Mouse (Mus musculus) right cerebral cortex, postnatal 4 days (tissue): ENCODE results near the gene Pus10.
"Not testable (repeated sequence)": the region's sequence is repeated elsewhere in the genome, so short reads cannot be mapped to it uniquely, and the experiment has no call there.

Experiments
- DNase-seq: peaks from one replicate; pipeline ENCODE4 v3.0.0-alpha.2; 2022

Gene Pus10

DNA sequence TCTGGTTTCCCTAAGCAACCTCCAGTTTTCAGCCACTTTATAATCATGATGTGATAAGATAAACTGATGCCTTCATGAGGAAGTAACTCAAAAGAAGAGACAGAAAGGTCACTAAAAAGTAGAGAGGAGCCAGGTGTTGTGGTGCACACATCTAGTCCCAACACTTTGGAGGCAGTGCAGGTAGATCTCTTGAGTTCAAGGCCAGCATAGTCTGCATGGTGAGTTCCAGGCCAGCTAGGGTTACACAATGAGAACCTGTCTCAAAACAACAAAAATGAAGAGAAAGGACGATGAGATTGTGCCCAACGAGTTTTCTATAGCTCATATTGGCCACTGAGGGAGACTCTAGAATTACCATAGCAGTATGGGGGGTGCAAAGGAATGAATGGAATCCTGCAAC, 33.1 kb downstream of the Pus10 start:
- no peak for DNase-seq

DNA sequence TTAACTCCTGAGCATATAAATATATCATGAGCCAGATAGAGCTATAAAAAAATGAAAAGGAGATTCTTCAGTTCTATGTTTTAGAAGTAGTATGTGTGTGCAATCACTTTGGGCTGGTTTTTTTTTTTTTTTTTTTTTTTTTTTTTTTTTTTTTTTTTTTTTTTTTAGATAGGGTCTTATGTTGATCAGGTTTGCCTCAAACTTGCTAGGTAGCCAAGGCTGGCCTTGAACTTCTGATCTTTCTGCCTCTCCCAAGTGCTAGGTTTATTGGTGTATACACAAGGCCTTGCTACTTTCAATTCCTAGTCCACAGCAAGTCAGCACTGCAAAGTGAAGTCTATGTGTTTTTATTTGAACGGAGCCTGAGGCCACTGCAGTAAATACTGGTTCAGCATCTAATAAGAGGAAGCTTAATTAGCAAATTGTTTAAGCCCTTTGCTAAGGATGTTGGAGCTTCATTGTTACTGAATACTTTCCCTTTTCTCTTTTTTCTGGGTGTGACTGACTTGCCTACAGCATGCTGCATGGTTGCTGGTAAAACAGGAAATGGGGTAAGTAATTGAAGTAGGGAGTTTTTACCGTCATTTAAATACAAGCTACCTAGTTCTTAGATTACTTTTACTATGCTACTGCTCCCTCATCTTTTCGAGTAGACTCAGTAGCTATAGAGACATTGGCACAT, 34.1 kb downstream of the Pus10 start:
- no peak for DNase-seq

DNA sequence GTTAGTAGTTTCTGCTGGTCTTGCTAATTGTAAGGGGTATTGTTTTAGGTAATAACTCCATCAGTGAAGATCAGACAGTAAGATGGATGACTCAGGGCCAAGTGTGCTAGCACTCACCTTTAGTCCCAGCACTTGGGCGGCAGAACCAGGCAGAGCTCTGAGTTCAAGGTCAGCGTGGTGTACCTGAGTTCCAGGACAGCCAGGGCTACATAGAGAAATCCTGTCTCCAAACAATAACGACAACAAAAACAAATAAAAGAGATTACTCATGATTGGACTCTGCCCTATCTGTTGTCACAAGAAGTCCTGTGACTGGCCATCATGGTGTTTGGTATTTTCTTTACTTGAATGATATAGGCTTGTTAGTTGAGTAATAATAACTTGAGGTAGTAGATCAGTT, 36.4 kb downstream of the Pus10 start:
- DNase-seq: no peak

DNA sequence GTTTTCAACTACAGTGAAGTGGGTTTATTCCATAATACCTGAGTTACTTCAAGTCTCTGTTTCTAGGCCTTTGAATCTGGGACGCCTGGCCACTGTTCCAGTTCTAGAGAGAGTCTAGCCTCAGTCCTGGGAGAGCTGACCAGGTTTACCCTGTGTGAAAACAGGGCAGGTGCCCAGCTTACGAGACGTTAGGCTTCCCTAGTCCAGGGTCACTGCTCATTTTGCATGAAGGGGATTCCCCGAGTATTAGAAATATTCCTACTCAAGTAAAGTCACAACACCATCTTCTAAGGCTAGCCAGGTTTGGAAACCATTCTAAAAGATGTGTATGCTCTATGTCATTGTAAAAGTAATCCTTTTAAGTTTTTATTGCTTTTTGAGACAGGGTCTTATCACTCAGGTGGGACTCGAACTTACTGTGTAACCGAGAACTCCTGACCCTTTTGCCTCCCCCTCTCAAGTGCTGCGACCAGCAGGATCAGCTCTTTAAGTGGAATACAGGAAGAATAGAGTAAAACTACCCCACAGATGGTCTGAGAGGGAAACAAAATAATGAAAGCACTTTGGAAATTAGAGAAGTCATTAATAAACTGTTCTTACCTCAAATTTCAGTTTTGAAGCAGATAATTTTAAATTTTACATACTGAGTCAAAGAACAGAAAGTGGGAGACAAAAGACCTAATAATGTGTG, 39.3 kb downstream of the Pus10 start:
- DNase-seq: no peak

DNA sequence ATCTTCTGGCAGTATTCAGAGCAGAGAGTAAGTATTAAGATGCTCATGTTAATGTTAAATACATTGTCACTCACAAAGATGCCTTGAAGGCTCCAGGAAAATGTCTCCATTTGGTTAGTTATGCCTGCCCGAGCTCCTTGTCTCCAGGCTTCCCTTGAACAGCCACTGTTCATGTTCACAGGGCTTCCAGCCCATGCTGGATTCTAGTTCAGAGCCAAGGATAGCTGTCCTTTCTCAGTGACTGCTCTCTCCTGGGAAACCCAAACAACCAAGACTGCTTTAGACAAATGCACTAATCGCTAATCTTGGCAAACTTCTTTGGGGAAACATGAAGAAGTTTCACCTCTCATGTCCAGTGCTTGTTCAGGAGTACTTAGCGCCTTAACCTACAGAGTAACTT, 46.8 kb downstream of the Pus10 start:
- DNase-seq: no peak

DNA sequence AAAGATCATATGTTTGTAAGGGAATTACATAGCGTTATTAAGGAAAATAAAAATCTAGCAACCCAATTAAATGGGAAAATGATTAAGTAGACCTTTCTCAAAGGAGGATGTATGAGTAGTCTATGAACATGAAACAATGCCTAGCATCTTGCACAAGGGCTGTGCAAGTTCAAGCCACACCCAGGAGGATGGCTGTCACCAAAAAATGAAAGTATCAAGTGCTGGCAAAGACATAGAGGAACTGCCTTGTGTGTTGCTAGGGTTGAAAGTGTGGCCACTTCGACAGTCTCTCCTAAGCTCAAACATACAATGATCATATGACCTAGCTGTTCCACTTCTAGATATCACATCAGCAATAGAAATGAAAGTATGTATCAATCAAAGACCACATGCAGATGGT, 53.4 kb downstream of the Pus10 start:
- DNase-seq: no peak

DNA sequence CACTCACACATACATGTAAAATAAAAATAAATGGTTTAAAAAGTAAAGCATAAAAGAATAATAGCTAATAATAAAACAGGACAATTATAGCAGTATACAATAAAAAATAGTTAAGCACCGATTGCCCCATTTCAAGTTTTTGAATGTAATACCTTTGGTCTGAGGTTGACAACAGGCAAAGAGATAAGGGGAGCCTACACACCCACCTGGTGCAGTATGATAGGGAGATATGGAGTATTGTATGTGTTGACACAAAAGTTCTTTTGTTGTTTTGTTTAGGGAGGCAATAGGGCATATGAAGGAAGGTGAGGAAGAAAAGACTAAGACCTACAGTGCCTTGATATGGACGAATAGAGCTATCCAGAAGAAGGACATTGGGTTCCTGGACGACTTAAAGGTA, 54.4 kb downstream of the Pus10 start:
- DNase-seq: no peak

DNA sequence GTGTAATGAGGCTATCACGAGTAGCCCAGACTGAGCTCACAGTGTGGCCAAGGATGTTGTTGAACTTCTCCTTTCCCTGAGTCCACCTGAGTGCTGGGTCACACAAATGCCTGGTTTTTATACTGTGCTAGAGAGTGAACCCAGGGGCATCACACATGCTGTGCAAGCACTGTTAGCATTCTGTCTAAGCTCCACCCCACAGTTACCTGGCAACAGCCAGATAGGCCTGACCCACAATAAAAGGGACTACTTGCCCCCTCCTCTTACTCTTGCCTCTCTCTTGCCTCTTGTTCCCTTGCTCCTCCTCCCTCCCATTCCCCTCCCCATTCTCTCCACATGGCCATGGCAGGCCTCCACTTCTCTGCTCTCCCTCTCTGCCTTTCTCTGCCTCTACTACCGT, 56.9 kb downstream of the Pus10 start:
- DNase-seq: no peak

DNA sequence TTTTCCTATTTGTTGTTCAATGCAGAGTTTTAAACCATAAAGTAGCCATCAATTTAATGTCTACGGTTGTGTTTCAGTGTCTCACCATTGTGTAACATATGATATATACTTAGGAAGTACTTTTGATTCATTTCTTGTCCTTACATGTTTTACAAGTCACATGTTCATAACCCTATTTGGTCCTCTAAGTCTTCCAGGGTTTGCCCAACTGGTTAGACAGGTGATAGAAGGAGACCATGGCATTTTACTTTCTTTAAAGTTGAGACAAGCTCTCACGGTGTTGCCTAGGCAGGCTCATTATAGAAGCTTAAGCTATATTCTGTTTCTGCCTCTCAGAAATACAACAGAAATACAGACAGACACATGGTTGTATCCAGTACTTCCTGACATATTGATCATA, 60.4 kb downstream of the Pus10 start:
- no peak for DNase-seq

DNA sequence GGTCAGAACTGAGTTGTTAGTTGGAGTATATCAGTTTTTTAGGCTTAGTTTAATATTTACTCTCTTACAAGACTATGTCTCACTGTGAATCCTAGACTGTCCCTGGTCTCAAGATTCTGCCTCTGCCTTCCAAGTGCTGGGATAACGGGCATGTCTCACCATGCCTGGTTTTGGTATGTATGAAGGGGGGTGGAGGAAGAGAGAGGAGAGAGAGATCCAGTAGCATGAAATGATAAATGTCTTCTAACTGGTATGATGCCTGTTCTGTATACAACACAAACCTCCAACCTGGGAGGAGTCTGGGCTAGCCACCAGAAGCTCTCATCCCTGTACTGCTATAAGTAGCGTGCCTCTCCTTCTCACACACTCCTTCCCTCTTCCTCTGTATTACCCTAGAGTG, 61.0 kb downstream of the Pus10 start:
- no peak for DNase-seq

DNA sequence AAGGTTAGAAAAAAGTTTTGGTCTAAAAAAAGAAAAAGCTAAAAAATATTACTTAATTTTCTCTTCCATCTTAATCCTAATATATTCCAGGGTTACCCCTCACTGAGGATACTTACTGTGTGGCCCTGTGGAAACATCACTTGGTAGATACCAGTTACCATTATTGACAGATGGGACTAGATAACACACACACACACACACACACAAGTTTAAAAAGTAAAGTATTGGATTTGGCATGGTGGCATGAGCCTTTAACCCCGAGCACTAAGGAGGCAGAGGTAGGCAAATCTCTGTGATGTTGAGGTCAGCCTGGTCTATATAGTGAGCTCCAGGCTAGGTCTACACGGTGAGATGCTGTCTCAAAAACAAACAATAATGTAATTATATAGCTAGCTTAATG, 62.7 kb downstream of the Pus10 start:
- no peak for DNase-seq

DNA sequence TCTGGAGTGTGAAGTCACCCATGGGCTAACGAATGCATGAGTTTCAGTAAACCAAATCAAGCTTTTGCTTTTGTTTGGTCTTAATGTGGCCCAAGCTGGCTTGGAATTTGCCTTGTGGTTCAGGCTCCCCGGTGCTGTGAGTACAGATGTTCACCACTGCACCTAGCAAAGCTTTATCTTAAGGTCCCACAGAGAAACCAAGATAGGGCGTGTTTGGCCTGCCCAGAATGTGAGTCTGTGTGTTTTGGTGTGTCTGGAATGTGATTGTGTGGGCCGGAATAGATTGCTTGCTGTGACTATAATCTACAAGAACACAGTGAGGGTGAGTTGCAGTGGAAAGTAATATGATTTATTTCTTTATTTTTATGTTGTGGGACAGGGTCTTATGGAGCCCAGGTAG, 64.6 kb downstream of the Pus10 start:
- DNase-seq: no peak

DNA sequence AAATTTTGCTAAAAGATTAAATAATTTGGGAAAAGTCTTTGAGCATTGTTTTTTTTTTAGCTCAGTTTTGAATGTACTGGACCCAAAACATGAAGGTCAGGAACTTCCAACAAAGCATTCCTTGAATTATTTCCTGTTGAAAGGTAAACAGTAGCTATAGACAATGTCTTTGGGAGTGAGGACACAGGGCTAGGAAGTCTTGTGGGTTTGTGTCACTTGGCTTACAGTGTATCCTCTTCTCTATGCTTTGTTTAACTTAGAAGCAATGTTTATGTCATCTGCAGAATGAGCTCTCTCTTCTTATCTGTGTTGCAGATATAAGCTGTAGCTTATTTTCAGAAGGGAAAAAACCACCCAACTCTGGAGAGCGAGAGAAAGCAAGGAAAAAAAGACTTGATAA, 67.4 kb downstream of the Pus10 start:
- no peak for DNase-seq

DNA sequence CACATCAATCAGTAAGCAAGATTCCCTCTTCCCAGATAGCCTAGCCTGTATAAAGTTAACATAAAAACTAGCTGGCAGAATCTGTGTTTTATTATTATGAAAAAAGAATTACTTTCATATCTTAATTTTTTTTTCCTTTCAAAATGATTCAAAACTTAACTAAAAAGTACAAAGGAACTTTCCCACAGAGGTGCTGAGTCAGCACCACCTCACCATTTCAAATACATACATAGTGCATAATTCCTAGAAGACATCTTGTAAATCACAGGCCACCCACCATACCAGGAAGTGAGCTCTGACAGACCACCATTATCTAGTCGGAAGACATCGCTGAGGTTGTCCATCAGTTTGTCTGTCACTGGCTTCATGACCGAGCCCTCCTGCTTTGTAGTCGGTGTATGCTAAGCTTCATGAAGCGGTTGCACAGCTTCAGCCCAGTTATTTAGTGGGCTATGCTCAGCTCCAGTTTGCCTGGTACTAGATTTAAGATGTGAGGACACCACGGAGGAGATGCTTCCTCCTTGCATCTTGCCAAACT, 69.3 kb downstream of the Pus10 start:
- DNase-seq: no peak

DNA sequence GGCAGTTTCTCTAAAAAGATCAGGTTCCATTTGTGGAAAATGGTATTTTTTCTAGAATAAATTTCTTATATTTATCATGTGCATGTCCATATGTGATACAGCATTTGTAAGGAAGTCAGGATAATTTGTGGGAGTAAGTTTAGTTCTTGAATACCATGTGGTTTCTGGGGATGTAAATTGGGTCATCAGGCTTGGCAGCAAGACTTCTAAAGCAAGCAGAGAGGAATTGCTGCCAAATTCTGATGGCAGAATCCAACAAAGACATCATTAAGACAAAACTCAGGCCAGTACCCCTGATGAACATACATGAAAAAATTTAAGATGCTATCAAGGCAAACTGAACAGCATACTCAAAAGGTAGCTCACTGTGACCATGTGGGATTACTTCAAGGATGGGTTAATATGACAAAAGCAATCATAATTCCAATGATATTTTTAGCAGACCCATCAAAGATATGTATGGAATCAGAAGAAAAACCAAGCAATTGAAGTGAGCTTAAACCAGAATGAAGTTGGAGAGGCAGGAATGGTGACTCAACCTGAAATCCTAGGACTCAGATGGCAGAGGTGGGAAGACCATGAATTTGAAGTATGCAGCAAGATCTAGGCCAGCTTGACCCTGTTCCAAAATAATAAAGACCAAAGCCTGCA, 70.5 kb downstream of the Pus10 start:
- no peak for DNase-seq

DNA sequence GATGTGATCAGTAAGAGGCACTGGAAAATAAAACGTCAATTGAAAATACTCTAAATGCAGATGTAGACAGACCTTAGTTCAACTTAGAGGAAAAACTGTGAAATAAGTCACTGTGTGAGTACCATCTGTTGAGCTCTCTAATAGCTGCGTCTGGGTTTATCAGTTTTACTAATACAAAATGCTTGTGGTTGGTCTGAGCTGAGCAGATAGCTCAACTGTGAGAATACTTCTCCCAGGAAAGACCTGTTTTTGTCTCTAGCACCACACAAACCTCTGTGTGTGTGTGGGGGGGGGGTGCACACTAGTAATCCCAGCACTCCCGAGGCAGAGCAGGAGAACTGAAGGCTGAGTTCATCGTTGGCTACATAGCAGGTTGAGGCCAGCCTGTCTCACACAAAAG, 75.4 kb downstream of the Pus10 start:
- no peak for DNase-seq

DNA sequence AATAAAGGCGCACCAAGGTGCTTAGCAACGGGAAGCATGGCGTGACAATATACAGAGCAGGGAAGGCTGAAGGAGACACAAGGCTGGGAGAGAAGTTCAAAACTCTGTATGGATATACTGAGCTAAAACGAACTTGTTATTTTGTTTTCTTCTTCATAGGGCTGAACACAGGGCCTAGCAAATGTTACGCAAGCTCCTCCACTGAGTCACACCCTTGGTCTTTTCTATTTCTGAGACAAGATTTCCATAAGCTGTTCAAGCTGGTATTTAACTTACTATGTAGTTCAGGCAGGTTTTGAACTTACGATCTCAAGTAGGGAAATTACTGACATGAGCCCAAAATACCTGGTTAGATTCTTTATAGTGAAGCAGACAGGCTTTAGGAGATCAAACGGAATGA, 75.9 kb downstream of the Pus10 start:
- DNase-seq: no peak

DNA sequence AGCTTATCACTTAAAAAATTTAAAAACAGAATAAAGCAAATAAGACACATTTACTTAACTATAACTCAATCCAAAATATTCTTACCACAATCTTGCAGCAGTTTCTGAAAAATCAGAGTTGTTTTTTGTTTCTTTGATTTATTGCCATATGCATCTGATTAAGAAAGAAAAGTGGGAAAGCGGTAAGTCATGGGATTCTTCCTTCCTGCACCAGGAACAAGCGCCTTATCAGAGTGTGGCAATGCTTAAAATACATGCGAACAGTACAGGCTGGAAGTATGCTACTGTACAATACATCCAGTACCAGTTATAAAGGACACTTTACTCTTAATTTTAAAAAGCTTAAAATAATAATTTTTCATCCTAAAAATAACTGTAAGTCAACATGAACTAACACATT, 78.9 kb downstream of the Pus10 start:
- DNase-seq: no peak

DNA sequence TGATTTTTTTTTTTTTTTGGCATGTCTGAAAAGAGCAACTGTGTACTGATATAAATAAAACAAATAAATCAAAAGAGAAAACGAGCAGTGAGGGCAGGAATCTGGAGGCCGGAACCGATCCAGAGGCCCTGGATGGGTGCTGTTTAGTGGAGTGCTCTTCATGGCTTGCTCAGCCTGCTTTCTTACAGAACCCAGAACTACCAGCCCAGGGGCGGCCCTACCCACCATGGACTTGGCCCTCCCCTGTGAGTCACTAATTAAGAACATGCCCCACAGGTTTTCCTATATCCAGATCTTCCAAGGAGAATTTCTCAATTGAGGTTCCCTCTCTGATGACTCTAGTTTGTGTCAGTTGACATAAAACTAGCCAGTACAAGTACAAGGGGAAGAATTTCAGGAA, 80.6 kb downstream of the Pus10 start:
- DNase-seq: no peak

DNA sequence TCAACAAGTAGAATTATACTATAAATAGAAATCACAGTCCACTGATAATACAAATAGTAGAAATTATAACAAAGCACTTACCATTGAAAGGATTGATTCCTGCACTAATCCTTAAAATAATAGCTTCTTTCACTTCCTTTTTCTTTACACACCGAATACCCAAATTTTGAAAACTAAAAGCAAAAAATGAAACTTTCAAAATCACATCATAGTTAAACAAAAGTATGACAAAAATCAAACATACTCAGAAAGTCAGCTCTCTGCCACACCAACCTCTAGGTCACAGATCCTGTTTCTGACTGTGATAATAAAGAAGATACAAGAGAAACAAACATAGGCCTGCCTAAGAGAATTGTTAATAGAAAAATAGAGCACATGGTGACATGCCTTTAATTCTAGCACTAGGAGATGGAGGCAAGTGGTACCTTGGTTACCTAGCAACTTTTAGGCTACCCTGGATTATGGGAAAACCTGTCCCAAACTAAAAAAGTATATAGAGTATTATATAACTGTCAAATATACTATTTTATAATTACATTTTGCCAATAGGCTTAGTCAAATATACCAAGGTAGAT, 87.7 kb downstream of the Pus10 start:
- DNase-seq: no peak

DNA sequence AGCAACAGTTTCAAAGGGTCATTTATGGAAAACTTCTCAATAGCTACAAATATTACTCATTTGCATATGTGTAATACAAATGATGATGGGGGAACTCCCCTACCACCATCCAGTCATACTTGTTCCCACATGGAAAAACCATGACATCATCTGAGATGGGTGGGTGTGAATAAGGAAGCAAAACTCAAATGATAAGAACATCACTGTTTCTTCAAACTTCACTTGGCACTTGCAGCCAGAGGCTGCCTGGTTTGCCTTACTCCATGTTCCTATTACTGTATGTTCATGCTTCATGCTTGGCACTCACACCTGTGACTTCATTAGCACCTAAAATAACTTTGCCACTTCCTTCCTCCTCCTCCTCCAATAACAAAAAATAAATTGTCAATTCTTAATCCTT, 88.9 kb downstream of the Pus10 start:
- DNase-seq: no peak

DNA sequence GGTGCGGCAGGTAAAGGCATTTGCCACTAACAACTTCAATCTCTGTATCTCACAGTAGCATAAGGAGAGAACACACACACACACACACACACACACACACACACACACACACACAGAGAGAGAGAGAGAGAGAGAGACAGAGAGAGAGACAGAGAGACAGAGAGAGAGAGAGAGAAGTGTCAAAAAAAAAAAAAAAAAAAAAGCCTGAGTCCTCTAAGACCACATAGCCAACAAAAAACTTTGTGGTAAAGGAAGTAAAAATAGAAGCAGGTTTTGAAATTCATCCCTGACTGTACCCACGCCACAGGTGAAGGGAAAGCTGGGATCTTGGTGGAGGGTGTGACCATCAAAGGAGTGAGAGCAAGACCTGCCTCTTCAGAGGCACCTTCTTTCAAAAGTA, 92.7 kb downstream of the Pus10 start:
- no peak for DNase-seq

DNA sequence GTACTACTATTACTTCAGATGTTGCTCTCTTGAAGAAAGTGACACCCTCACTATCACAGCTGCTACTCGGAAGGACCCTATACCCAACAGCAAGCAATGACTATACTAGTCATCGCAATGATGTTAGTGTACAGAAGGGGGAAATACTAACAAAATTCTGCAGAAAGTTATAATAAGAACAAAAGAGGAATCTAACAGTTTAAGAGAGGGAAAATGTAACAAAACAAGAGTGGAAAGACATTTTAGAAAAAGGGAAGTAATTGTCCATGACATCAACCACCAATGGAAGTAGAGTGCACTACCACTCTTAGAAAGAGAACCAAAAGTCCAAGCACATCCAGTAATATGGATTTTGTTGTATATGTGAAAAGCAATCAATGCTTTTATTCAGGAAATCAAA, 97.2 kb downstream of the Pus10 start:
- DNase-seq: no peak

DNA sequence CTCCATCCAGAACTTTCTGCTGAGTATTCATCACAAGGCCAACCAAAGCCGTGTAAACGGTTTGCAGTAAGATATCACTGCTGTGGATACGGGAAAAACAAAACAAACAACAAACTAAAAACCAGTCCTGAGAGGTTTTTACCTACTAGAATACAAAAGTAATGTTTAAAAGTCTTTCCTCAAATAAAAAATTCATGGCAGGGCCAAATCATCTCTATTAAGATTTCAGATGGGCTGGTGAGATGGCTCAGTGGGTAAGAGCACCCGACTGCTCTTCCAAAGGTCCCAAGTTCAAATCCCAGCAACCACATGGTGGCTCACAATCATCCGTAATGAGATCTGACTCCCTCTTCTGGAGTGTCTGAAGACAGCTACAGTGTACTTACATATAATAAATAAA, 101.9 kb downstream of the Pus10 start:
- DNase-seq: not testable (repeated sequence)
